Mouse (Mus musculus) CD4-positive, CD25-positive, alpha-beta regulatory T cell, adult 2 months (primary cell): ENCODE data around the gene Rft1.

Source experiments
- DNase-seq: peaks from one replicate; pipeline ENCODE4 v3.0.0-alpha.2; 2012; ENCODE audit warnings: low read depth, low spot score

The Rft1 gene

GRCm38 (mm10) chr14:30722406-30722805 is 68.2 kb downstream of the Rft1 start:
- peak; percentile 54 for DNase-seq

GRCm38 (mm10) chr14:30731896-30732295 is 77.7 kb downstream of the Rft1 start:
- DNase-seq, result peak; percentile 11

GRCm38 (mm10) chr14:30734665-30735064 is 80.5 kb downstream of the Rft1 start:
- DNase-seq, result no peak

- DNase-seq, result peak; percentile 40
These were observed 81.7 kb downstream of the Rft1 start for GRCm38 (mm10) chr14:30735810-30736209.

- no peak for DNase-seq
These were observed 82.3 kb downstream of the Rft1 start for GRCm38 (mm10) chr14:30736413-30736812.
